Mouse (Mus musculus) CD4-positive, CD25-positive, alpha-beta regulatory T cell, adult 4 months (primary cell): ENCODE measurements around the gene Raet1e. TPM values are rescaled to one million over a fixed set of nuclear protein-coding genes. Genes with fewer than 3 reads are reported as not detected.
A peak's percentile ranks its signal among the peaks of the same experiment; 100 is the strongest.
"Not testable (repeated sequence)": the region's sequence is repeated elsewhere in the genome, so short reads cannot be mapped to it uniquely, and the experiment has no call there.

ENCODE experiments used
- ATAC-seq: one replicate; pipeline ENCODE4 v1.8.0; 2017
- polyA plus RNA-seq, 2 experiments: library from polyadenylated mRNA; unstranded; fragments of 100-300 nt; shearing (Covaris generic); gene quantifications; one replicate each; pipeline ENCODE4 v1.2.1; 2017

The Raet1e gene
- polyA plus RNA-seq, 2 experiments from 2014 or later = not detected

GRCm38 (mm10) chr10:22165328-22166003, 7.1 kb downstream of the Raet1e start:
- not testable (repeated sequence) for ATAC-seq

GRCm38 (mm10) chr10:22166025-22166424, 7.7 kb downstream of the Raet1e start:
- ATAC-seq = not testable (repeated sequence)

GRCm38 (mm10) chr10:22167061-22167460, 8.7 kb downstream of the Raet1e start:
- ATAC-seq = not testable (repeated sequence)

- ATAC-seq = not testable (repeated sequence)
Measured at GRCm38 (mm10) chr10:22169116-22169515, 10.7 kb downstream of the Raet1e start.

- not testable (repeated sequence) for ATAC-seq
Measured at GRCm38 (mm10) chr10:22172431-22173334, 14.3 kb downstream of the Raet1e start.

- not testable (repeated sequence) for ATAC-seq
Measured at GRCm38 (mm10) chr10:22173335-22174189, 15.2 kb downstream of the Raet1e start.

- ATAC-seq = not testable (repeated sequence)
Measured at GRCm38 (mm10) chr10:22174190-22174487, 15.8 kb downstream of the Raet1e start.

GRCm38 (mm10) chr10:22176515-22176914, 18.1 kb downstream of the Raet1e start:
- not testable (repeated sequence) for ATAC-seq

- not testable (repeated sequence) for ATAC-seq
Measured at GRCm38 (mm10) chr10:22191035-22191434, 32.7 kb downstream of the Raet1e start.

- ATAC-seq = not testable (repeated sequence)
Measured at GRCm38 (mm10) chr10:22201352-22201751, 43.0 kb downstream of the Raet1e start.

- ATAC-seq = peak; percentile 57
Measured at GRCm38 (mm10) chr10:22202784-22203583, 44.6 kb downstream of the Raet1e start.

- ATAC-seq = not testable (repeated sequence)
Measured at GRCm38 (mm10) chr10:22206443-22206842, 48.1 kb downstream of the Raet1e start.

GRCm38 (mm10) chr10:22212012-22212696, 53.8 kb downstream of the Raet1e start:
- ATAC-seq = peak; percentile 74

- peak; percentile 84 for ATAC-seq
Measured at GRCm38 (mm10) chr10:22223474-22224349, 65.3 kb downstream of the Raet1e start.

- no peak for ATAC-seq
Measured at GRCm38 (mm10) chr10:22265060-22265459, 106.7 kb downstream of the Raet1e start.

- ATAC-seq = not testable (repeated sequence)
Measured at GRCm38 (mm10) chr10:22270879-22271786, 112.8 kb downstream of the Raet1e start.

GRCm38 (mm10) chr10:22272914-22273683, 114.7 kb downstream of the Raet1e start:
- ATAC-seq = peak; percentile 79

GRCm38 (mm10) chr10:22273684-22274305, 115.4 kb downstream of the Raet1e start:
- ATAC-seq = no peak
